Mouse (Mus musculus) erythroblast, adult 5-6 weeks (primary cell): ENCODE data around the gene Tmigd3. TPM values are rescaled to one million over a fixed set of nuclear protein-coding genes. Genes with fewer than 3 reads are reported as not detected.

ENCODE experiments used
- ATAC-seq: replicated peaks from 2 replicates; pipeline ENCODE4 v1.8.0; 2016; ENCODE audit warnings: moderate number of reproducible peaks, mild to moderate bottlenecking, moderate TSS enrichment, inconsistent platforms; ENCODE audit not compliant: poor library complexity, low FRiP score, severe bottlenecking
- total RNA-seq, 2 experiments: library from RNA; stranded (forward) in 1 of 2; stranded (reverse) in 1 of 2; fragments of 150-400 nt in 1 of 2; fragments of 200-764, 138-1000 nt in 1 of 2; gene quantifications; 2 replicates each; pipeline versions ENCODE4 v1.2.3 to v1.2.4; 2015 to 2017; ENCODE audit warnings: low replicate concordance in 2 of 2

Tmigd3 gene
- total RNA-seq, 2 experiments from 2014 or later: 1.2 TPM; not detected in 1

- no peak for ATAC-seq
These were observed 57.0 kb downstream of the Tmigd3 start for GRCm38 (mm10) chr3:105927561-105928194.

DNA sequence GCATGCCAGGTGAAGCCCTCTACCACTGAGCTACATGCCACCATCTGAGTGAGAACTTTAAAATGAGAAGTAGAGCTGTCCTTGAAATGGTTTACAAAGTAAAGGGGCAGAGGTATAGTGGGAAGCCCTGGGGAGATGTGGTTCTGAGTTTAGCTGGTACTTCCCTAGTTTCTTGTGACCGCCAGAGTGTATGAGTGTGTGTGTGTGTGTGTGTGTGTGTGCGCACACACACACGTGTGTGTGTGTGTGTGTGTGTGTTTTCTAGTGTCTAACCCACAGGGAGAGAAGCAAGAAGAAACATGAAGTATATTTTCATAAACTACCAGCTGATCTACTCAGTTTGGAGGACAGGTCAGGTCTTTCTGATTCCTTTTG lies 57.5 kb downstream of the Tmigd3 start:
- no peak for ATAC-seq

GRCm38 (mm10) chr3:105928781-105929180 lies 58.1 kb downstream of the Tmigd3 start:
- ATAC-seq: no peak

DNA sequence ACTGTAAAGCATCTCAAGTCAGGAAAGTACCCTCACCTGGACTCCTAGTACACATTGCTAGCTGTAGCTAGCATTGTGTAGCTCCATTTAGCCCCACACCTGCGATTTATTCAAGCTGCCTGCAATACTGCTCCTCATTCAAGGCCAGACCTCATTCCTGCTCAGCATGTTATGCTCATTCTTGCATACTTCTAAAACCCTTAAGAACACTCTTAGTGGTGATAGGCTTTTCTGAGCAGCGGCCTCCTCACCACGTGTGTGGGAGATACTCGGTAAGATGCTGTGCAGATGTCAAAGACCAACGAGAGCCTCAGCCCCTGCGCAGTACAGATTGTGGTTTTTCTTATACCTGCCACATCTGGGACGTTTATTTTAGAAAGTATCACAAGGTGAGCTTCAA lies 59.1 kb downstream of the Tmigd3 start:
- ATAC-seq: no peak

GRCm38 (mm10) chr3:105931095-105931494 lies 60.4 kb downstream of the Tmigd3 start:
- ATAC-seq: no peak

GRCm38 (mm10) chr3:105932240-105933071 lies 61.8 kb downstream of the Tmigd3 start, which contains the start of gene I830077J02Rik:
TSS of gene I830077J02Rik (minus strand) at chr3:105932664.
- ATAC-seq: no peak

GRCm38 (mm10) chr3:105933926-105934325 lies 63.2 kb downstream of the Tmigd3 start:
- no peak for ATAC-seq

GRCm38 (mm10) chr3:105935033-105935432 lies 64.3 kb downstream of the Tmigd3 start:
- no peak for ATAC-seq

GRCm38 (mm10) chr3:105936111-105936510 lies 65.4 kb downstream of the Tmigd3 start:
- ATAC-seq: no peak

DNA sequence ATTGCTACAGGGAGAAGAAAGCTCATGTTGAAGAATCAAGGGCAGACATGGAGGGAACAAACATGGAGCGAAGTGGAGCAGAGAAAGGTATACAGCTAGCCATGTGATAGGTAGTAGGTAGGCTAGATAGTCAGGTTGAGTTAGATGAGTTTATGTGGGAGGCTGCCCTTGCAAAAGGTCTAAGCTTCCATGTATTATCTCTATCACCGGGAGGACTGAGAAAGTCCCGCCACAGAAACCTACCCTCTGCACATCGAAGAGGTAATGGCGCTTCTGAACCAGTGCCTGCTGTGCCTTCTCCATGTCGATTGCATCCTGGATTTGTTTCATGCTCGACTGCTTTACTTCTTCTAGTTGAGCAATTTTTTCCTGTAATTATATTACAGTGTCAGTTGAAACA lies 80.6 kb downstream of the Tmigd3 start:
- ATAC-seq: no peak

DNA sequence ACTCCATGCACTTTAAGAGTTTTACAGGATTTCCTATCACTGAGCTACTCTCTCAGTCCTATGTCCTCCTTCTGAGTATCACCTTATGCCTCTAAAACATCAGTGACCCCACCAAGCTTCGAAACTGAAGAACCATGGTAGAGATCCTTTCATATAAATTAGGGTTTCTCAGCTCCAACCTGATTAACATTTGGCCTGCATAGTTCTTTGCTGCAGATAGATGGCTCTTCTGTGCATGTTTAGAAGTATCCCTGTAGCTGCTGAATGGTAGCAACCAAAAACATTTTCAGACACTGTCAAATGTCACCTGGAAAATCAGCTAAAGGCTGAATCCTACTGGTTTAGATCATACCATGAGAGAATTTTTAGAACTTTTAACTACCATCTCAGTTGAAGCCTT lies 86.5 kb downstream of the Tmigd3 start:
- no peak for ATAC-seq

DNA sequence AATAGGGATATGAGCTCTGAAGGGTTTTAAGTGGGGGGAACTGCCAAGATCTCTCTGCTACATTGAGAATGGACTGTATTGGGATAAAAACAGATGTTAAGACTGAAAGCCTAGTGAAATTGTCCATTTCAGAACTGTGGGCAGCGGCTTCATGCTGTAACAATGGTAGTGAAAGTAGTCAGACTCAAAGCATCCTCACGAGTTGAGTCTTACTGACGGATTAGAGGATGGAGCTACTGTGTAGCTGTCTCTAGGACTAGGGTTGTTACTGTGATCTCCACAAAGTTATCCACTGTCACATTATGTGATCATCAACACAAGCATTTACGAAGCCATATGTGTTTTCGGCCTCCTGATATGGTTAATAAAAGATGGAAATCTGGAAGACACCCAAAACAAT lies 87.5 kb downstream of the Tmigd3 start:
- no peak for ATAC-seq

GRCm38 (mm10) chr3:105958974-105959580 lies 88.4 kb downstream of the Tmigd3 start, which contains the start of gene Wdr77:
TSS of gene Wdr77 (plus strand) at chr3:105959369.
- ATAC-seq: peak; percentile 94

DNA sequence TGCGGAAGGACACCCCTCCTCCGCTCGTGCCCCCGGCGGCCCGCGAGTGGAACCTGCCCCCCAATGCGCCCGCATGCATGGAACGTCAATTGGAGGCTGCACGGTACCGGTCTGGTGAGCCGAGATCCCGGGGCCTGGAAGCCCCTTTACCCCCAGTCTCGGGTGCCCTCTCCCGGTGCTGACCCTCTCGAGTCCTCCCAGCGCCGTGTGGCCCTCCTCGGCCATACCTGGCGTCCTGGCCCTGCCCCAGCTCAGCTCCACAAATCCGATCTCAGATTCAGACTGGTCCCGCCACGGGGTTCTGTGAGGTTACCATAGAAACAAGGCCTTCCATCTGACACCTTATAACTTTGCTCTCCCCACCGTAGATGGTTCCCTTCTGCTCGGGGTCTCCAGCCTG lies 88.9 kb downstream of the Tmigd3 start:
- no peak for ATAC-seq

- no peak for ATAC-seq
These were observed 89.3 kb downstream of the Tmigd3 start, which contains the start of gene Atp5f1 for GRCm38 (mm10) chr3:105959999-105960398. TSS of gene Atp5f1 (minus strand) at chr3:105960099.

DNA sequence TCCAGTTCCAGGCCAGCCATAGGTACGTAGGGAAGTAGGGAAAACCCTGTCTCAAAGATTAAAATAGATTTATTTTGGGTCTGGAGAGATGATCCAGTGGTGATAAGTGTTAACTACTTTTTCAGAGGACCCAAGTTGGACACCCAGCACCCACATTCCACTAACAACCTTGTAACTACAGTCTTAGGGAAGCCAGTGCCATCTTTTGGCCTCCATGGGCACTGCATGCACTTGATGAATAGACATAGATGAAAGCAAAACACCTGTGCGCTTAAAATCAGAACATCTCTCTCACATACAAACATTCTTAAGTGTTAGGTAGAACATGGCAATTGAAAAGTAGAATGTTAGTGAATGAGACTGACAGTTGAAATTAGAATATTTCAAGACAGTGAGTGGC lies 90.0 kb downstream of the Tmigd3 start:
- no peak for ATAC-seq

DNA sequence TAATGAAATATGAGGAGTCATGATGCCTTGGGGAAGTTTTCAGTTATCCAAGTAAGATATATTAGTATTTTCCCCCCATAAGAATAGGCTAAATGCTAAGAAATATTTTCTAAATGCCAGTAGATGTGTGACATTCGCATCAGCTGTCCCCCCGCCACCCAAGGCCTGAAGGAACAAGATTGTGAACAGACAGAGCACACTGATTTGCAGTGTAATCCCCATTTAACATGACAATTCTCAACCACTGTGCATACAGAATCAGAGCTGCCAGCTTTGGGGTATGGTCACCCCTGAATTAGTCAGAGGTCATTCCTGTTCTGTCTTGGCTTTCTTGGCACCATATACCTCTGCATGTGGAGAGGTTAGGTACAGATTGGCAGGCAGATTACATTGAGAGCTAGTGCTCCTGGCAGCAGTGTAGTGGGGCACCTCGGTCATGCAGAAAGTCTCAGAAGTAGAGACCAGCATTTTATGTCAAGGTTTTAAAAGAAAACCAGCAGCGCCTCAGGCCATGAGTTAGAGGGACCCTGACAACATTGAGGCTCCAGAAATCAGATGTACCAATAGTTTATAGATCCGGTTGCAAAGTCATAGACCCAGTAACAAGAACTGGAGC lies 101.2 kb downstream of the Tmigd3 start:
- no peak for ATAC-seq

DNA sequence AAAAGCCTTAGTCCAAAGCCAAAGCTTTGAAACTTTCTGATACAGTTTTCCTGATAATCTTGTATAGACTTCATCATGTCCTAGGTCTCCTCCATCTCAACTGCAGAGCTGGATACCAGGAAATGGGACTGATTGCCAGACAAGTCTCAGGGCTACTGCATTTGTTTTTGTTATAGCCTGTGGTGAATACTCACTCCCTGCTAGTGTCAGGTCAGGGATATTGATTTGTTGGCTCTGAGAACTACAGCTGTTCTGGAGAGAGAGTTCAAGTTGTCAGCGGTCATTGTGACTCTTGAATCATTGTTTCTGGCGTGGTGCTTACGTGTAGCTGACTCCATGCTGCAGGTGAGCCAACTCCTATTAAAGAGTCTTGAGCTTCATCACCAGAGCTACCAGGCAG lies 102.7 kb downstream of the Tmigd3 start, which contains the start of gene Ovgp1:
Gene Ovgp1 (plus strand): TSS at position 301 of the 400 bp plus-strand sequence.
- no peak for ATAC-seq
